Mouse (Mus musculus) kidney, adult 2 months (tissue): ENCODE results near the gene Cep131. TPM values are rescaled to one million over a fixed set of nuclear protein-coding genes. Genes with fewer than 3 reads are reported as not detected.

Experiments
- DNase-seq: peaks from one replicate; pipeline ENCODE4 v3.0.0; 2021
- H3K27ac ChIP-seq: fragments of 200-500 bp; 2 replicates; pipeline ENCODE4 v1.5.1; 2012; ENCODE audit warnings: low read depth, low read length, control low read depth, inconsistent platforms; ENCODE audit not compliant: insufficient read depth
- H3K27me3 ChIP-seq: fragments of 200-500 bp; replicated peaks from 2 replicates; pipeline ENCODE4 v1.6.1; 2012; ENCODE audit warnings: mild to moderate bottlenecking, moderate library complexity, low read length, inconsistent platforms; ENCODE audit not compliant: control insufficient read depth, insufficient read depth
- H3K36me3 ChIP-seq: fragments of 200-500 bp; 2 replicates; pipeline ENCODE4 v1.6.1; 2012; ENCODE audit warnings: mild to moderate bottlenecking, moderate library complexity, low read length, inconsistent platforms; ENCODE audit not compliant: control insufficient read depth, insufficient read depth
- H3K4me1 ChIP-seq: fragments of 200-500 bp; 2 replicates; pipeline ENCODE4 v1.6.1; 2011; ENCODE audit warnings: low read length; ENCODE audit not compliant: control insufficient read depth, insufficient read depth
- H3K4me3 ChIP-seq: fragments of 200-500 bp; 2 replicates; pipeline ENCODE4 v1.5.1; 2011; ENCODE audit warnings: mild to moderate bottlenecking, low read depth, low read length, control low read depth; ENCODE audit not compliant: insufficient read depth
- CTCF ChIP-seq: fragments of 200-500 bp; conservative IDR thresholded peaks from 2 replicates; pipeline ENCODE4 v1.5.1; 2011; ENCODE audit warnings: low read depth, mild to moderate bottlenecking, control low read depth, low read length, moderate library complexity, mixed read lengths; ENCODE audit not compliant: insufficient read depth, insufficient read length
- POLR2A ChIP-seq: fragments of 200-500 bp; IDR thresholded peaks from one replicate; pipeline ENCODE4 v1.6.1; 2011; ENCODE audit warnings: low read depth, low read length, control low read depth
- WGBS: fragments of 180-500 bp; shearing (Covaris S2); methylation state at CpG from one replicate; pipeline ENCODE4 v1.1.7; 2018; 5-methylcytosine and 5-hydroxymethylcytosine counted together
- polyA plus RNA-seq: library from polyadenylated mRNA; depleted of rRNA; stranded (reverse); fragments of >200 nt; gene quantifications from 2 replicates; pipeline ENCODE4 v1.2.3, GENCODE M21; 2012

Cep131 gene
- polyA plus RNA-seq, 1 experiment = 5.8 TPM

- no peaks in the 10 kb centered on the region for H3K27me3 ChIP-seq
- H3K4me1 ChIP-seq = no peaks in the 10 kb centered on the region
- no peak overlapping the region for H3K4me3 ChIP-seq
- TF ChIP-seq CTCF (no peak), POLR2A (no peak)
- no peak for DNase-seq
- no peaks in the 10 kb centered on the region for H3K36me3 ChIP-seq
- WGBS = 92% methylated on average over 11 of the region's 11 CpGs
- no peak overlapping the region for H3K27ac ChIP-seq
These were observed 22.0 kb downstream of the Cep131 start for GRCm38 (mm10) chr11:120064668-120065040.

- no peak overlapping the region for H3K4me3 ChIP-seq
- H3K27me3 ChIP-seq = no peaks in the 10 kb centered on the region
- WGBS = 85% methylated on average over 12 of the region's 13 CpGs
- TF ChIP-seq POLR2A (no peak), CTCF (no peak)
- DNase-seq = no peak
- no peaks in the 10 kb centered on the region for H3K4me1 ChIP-seq
- H3K27ac ChIP-seq = no peak overlapping the region
- no peaks in the 10 kb centered on the region for H3K36me3 ChIP-seq
These were observed 22.5 kb downstream of the Cep131 start for GRCm38 (mm10) chr11:120064006-120064667.

GRCm38 (mm10) chr11:120063326-120063725 lies 23.3 kb downstream of the Cep131 start:
- H3K4me1 ChIP-seq = no peaks in the 10 kb centered on the region
- WGBS = 90% methylated on average over 5 of the region's 5 CpGs
- H3K36me3 ChIP-seq = no peaks in the 10 kb centered on the region
- H3K4me3 ChIP-seq = no peak overlapping the region
- TF ChIP-seq CTCF = no peak
- TF ChIP-seq POLR2A = no peak
- no peaks in the 10 kb centered on the region for H3K27me3 ChIP-seq
- no peak overlapping the region for H3K27ac ChIP-seq
- DNase-seq = no peak

GRCm38 (mm10) chr11:120060634-120061033 lies 26.0 kb downstream of the Cep131 start:
- 43% methylated on average over 8 of the region's 8 CpGs for WGBS
- Histone ChIP-seq H3K27me3 (no peaks in the 10 kb centered on the region), H3K36me3 (no peaks in the 10 kb centered on the region), H3K27ac (no peak overlapping the region), H3K4me3 (no peak overlapping the region), H3K4me1 (no peaks in the 10 kb centered on the region)
- no peak for TF ChIP-seq POLR2A
- TF ChIP-seq CTCF = no peak
- no peak for DNase-seq

GRCm38 (mm10) chr11:120055953-120056732 lies 30.5 kb downstream of the Cep131 start:
- Histone ChIP-seq H3K4me1 (no peaks in the 10 kb centered on the region), H3K4me3 (no peak overlapping the region), H3K36me3 (no peaks in the 10 kb centered on the region), H3K27me3 (no peaks in the 10 kb centered on the region), H3K27ac (no peak overlapping the region)
- TF ChIP-seq CTCF (no peak), POLR2A (no peak)
- no peak for DNase-seq
- 87% methylated on average over 12 of the region's 12 CpGs for WGBS

- 93% methylated on average over 4 of the region's 4 CpGs for WGBS
- Histone ChIP-seq H3K27ac (no peak overlapping the region), H3K27me3 (no peaks in the 10 kb centered on the region), H3K4me1 (no peaks in the 10 kb centered on the region), H3K4me3 (no peak overlapping the region), H3K36me3 (no peaks in the 10 kb centered on the region)
- TF ChIP-seq POLR2A (no peak), CTCF (no peak)
- DNase-seq = no peak
These were observed 32.8 kb downstream of the Cep131 start for GRCm38 (mm10) chr11:120053846-120054245.

GRCm38 (mm10) chr11:120052274-120052673 lies 34.4 kb downstream of the Cep131 start:
- H3K4me3 ChIP-seq = no peak overlapping the region
- H3K27ac ChIP-seq = no peak overlapping the region
- no peaks in the 10 kb centered on the region for H3K4me1 ChIP-seq
- H3K27me3 ChIP-seq = no peaks in the 10 kb centered on the region
- TF ChIP-seq CTCF = no peak
- no peak for TF ChIP-seq POLR2A
- peak; percentile 28 for DNase-seq
- no peaks in the 10 kb centered on the region for H3K36me3 ChIP-seq
- WGBS = 62% methylated on average over 9 of the region's 9 CpGs
